Mouse (Mus musculus) bone marrow, adult 2 months (tissue): ENCODE measurements around the gene Rps6ka6.

Experiments used
- CTCF ChIP-seq: fragments of 200-500 bp; IDR thresholded peaks from 2 replicates; pipeline ENCODE4 v1.5.1; 2011; ENCODE audit warnings: low read length, control low read depth; ENCODE audit not compliant: control insufficient read depth, insufficient read depth
- POLR2A ChIP-seq: fragments of 200-500 bp; IDR thresholded peaks from 2 replicates; pipeline ENCODE4 v1.6.1; 2011; ENCODE audit warnings: low read depth, mild to moderate bottlenecking, control low read depth, low read length, borderline replicate concordance; ENCODE audit not compliant: control insufficient read depth

DNA sequence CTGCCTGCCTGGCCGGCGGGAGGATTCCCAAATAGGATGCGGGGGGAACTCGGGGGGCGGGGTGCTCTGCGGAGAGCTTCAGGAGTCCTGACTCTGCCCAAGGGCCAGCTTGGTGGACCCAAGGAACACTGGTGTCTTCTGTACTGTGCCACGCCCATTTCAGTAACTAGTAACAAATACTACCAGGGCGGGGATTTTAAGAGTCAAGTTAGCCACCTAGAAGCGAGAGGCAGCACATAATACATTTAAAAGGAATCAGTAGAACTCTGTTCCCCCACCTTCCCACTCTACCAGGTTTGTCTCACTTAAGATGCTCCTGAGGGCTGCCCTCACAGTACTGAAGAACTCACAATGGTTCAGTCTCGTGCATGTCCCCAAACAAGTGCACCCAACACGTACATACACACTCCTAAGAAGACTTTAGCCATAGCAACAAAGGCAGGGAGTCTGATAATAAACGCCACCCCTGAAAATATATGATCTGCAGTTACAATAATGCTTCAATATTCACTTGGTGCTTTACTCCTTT is 74.1 kb downstream of the Rps6ka6 start:
- TF ChIP-seq CTCF (no peak), POLR2A (no peak)
